Mouse (Mus musculus): ENCODE data around the gene Kcnmb1. TPM values are rescaled to one million over a fixed set of nuclear protein-coding genes. Genes with fewer than 3 reads are reported as not detected.

Kcnmb1 gene
- polyA plus RNA-seq (2021): not detected

GRCm38 (mm10) chr11:33962688-33963407 is at the start of gene Kcnmb1:
TSS of gene Kcnmb1 (plus strand) at chr11:33963013.
- peaks cover 7% of the 10 kb centered on the region for H3K27me3 ChIP-seq
- in situ Hi-C loops (cut with MboI; ENCODE audit: low pct_unique_long_range_greater_than_20kb): loop anchor here (25.0 kb wide), 1 partner anchor 249 kb away; the partner anchor contains the start of gene Foxi1
- no peak for TF ChIP-seq CTCF (IDR thresholded peaks at IDR 0.05)
- POLR2A ChIA-PET: no interaction called here
- CTCF ChIA-PET: no interaction called here
- ATAC-seq (no peak), DNase-seq (ENCODE audit: low read depth, low spot score) (no peak)

- ChIA-PET POLR2A (no interaction called here), CTCF (interaction anchor here (2.0 to 2.2 kb wide), 2 partner anchors 178 to 192 kb away, joined by 5 to 6 read pairs; no protein-coding TSS in a partner anchor)
- DNase-seq (ENCODE audit: low read depth, low spot score): no peak
- H3K27me3 ChIP-seq: no peaks in the 10 kb centered on the region
- TF ChIP-seq CTCF (IDR thresholded peaks at IDR 0.05): no peak
- no peak for ATAC-seq
- in situ Hi-C loops (cut with MboI; ENCODE audit: low pct_unique_long_range_greater_than_20kb): no loop called here
These were observed 49.8 kb upstream of the Kcnmb1 start for GRCm38 (mm10) chr11:33913061-33913460.

DNA sequence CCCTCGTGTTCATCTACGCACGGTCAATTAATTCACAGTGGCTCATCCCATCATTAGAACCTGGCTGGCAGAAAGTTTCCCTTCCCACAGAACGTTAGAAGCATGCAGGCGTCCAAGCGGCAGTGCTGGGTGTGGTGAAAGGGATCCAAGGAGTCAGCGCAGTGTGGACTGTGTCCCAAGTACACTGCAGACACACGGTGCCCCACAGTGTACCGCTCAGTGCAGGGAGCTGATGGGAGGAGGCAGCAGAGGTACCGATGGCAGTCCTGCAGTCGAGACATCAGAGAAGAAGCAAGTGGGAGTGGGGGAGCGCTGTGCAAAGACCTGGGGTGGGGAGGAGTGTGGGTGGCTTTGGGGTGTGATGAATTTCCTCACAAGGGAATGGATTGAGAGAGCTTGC is 48.6 kb upstream of the Kcnmb1 start:
- POLR2A ChIA-PET: interaction anchor here (0.9 kb wide), 1 partner anchor 180 kb away, joined by 3 read pairs; no protein-coding TSS in a partner anchor
- ATAC-seq (no peak), DNase-seq (ENCODE audit: low read depth, low spot score) (no peak)
- in situ Hi-C loops (cut with MboI; ENCODE audit: low pct_unique_long_range_greater_than_20kb): no loop called here
- no peaks in the 10 kb centered on the region for H3K27me3 ChIP-seq
- TF ChIP-seq CTCF (IDR thresholded peaks at IDR 0.05): no peak
- CTCF ChIA-PET: no interaction called here

DNA sequence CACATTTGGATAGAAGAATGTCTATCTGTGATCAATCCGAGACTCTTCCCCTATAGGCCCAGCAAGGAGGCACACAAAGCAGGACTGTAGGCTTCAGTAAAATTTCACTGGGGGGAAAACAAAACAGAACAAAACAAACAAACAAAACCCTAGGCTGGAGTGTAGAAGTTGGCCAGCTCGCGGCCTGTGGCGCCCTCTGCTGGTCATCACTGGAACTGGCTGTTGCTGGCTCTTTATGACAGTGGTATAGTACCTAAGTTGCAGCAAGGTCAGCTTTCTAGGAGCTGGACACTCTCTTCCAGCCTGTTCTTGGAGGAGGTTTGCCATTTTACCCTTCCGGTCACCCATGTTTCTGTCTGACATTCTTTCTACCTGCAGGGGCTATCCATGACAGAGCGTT is 45.2 kb upstream of the Kcnmb1 start:
- CTCF ChIA-PET: interaction anchor here (0.7 to 3.2 kb wide), 7 partner anchors 10 to 192 kb away, joined by 3 to 13 read pairs (median 5); no protein-coding TSS in a partner anchor
- TF ChIP-seq CTCF (IDR thresholded peaks at IDR 0.05): peak; percentile 90
- peaks cover 4% of the 10 kb centered on the region for H3K27me3 ChIP-seq
- ATAC-seq: peak; percentile 29
- DNase-seq (ENCODE audit: low read depth, low spot score): no peak
- in situ Hi-C loops (cut with MboI; ENCODE audit: low pct_unique_long_range_greater_than_20kb): no loop called here
- POLR2A ChIA-PET: no interaction called here

- peaks cover 4% of the 10 kb centered on the region for H3K27me3 ChIP-seq
- ChIA-PET CTCF (interaction anchor here (0.7 to 3.2 kb wide), 7 partner anchors 9 to 193 kb away, joined by 3 to 13 read pairs (median 5); no protein-coding TSS in a partner anchor), POLR2A (no interaction called here)
- in situ Hi-C loops (cut with MboI; ENCODE audit: low pct_unique_long_range_greater_than_20kb): no loop called here
- no peak for TF ChIP-seq CTCF (IDR thresholded peaks at IDR 0.05)
- DNase-seq (ENCODE audit: low read depth, low spot score): no peak
- no peak for ATAC-seq
These were observed 44.4 kb upstream of the Kcnmb1 start for GRCm38 (mm10) chr11:33918424-33918823.

DNA sequence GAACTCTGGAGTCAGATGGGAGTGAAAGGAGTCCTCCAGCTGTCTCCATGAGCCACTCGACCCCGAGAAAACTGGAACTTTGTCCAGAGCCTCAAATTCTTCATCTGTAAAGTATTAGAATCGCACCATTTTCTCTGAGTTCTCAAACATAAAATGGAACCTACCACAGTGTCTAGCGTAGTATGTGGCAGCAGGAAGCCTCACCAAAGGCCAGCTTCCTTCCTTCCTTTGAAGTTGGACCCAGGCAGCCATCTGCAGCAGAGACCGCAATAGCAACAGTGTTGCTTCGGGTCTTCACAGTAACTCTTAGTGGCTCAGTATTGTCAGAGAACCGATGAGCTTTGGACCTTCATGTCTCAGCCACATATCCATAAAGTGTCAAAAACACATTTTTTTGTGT is 43.0 kb upstream of the Kcnmb1 start:
- H3K27me3 ChIP-seq: peaks cover 4% of the 10 kb centered on the region
- DNase-seq (ENCODE audit: low read depth, low spot score): no peak
- TF ChIP-seq CTCF (IDR thresholded peaks at IDR 0.05): no peak
- ChIA-PET CTCF (interaction anchor here (1.0 to 3.1 kb wide), 2 partner anchors 193 to 194 kb away, joined by 4 to 11 read pairs; no protein-coding TSS in a partner anchor), POLR2A (no interaction called here)
- ATAC-seq: no peak
- in situ Hi-C loops (cut with MboI; ENCODE audit: low pct_unique_long_range_greater_than_20kb): loop anchor here (5.0 kb wide), 1 partner anchor 188 kb away; no protein-coding TSS in a partner anchor

GRCm38 (mm10) chr11:33921451-33921850 is 41.4 kb upstream of the Kcnmb1 start:
- ATAC-seq (peak; percentile 48), DNase-seq (ENCODE audit: low read depth, low spot score) (no peak)
- ChIA-PET POLR2A (no interaction called here), CTCF (no interaction called here)
- peaks cover 4% of the 10 kb centered on the region for H3K27me3 ChIP-seq
- in situ Hi-C loops (cut with MboI; ENCODE audit: low pct_unique_long_range_greater_than_20kb): loop anchor here (5.0 kb wide), 1 partner anchor 189 kb away; no protein-coding TSS in a partner anchor
- TF ChIP-seq CTCF (IDR thresholded peaks at IDR 0.05): no peak

GRCm38 (mm10) chr11:33923031-33923430 is 39.8 kb upstream of the Kcnmb1 start:
- CTCF ChIA-PET: no interaction called here
- no peak for TF ChIP-seq CTCF (IDR thresholded peaks at IDR 0.05)
- DNase-seq (ENCODE audit: low read depth, low spot score): no peak
- POLR2A ChIA-PET: no interaction called here
- in situ Hi-C loops (cut with MboI; ENCODE audit: low pct_unique_long_range_greater_than_20kb): loop anchor here (5.0 kb wide), 1 partner anchor 191 kb away; no protein-coding TSS in a partner anchor
- no peak for ATAC-seq
- H3K27me3 ChIP-seq: peaks cover 4% of the 10 kb centered on the region

GRCm38 (mm10) chr11:33925778-33926177 is 37.0 kb upstream of the Kcnmb1 start:
- TF ChIP-seq CTCF (IDR thresholded peaks at IDR 0.05): no peak
- peaks cover 4% of the 10 kb centered on the region for H3K27me3 ChIP-seq
- no peak for DNase-seq (ENCODE audit: low read depth, low spot score)
- POLR2A ChIA-PET: no interaction called here
- no peak for ATAC-seq
- in situ Hi-C loops (cut with MboI; ENCODE audit: low pct_unique_long_range_greater_than_20kb): loop anchor here (25.0 kb wide), 1 partner anchor 887 kb away; no protein-coding TSS in a partner anchor
- CTCF ChIA-PET: interaction anchor here (1.1 kb wide), 1 partner anchor 311 kb away, joined by 3 read pairs; no protein-coding TSS in a partner anchor

DNA sequence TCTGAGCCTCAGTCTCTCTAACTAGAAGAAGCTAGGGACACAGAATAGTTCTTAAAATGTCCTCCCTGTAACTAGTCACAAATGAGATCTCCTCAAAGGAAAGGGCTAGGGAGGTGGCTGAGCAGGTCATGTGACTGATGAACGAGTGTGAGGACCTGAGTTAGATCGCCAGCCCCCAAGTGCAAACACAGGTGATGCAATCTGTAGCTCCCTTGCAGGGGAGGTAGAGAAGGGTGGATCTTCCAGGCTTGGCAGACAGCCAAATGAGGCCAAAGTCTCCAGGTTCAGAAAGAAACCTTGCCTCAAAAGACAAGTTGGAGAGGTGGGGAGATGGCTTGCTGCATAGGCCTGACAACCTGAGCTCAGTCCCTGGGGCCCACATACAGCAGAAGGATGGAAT is 36.3 kb upstream of the Kcnmb1 start:
- DNase-seq (ENCODE audit: low read depth, low spot score) (no peak), ATAC-seq (no peak)
- no peak for TF ChIP-seq CTCF (IDR thresholded peaks at IDR 0.05)
- peaks cover under 1% of the 10 kb centered on the region for H3K27me3 ChIP-seq
- CTCF ChIA-PET: interaction anchor here (0.6 to 1.2 kb wide), 2 partner anchors 8 to 371 kb away, joined by 3 read pairs; no protein-coding TSS in a partner anchor
- in situ Hi-C loops (cut with MboI; ENCODE audit: low pct_unique_long_range_greater_than_20kb): loop anchor here (25.0 kb wide), 1 partner anchor 886 kb away; no protein-coding TSS in a partner anchor
- POLR2A ChIA-PET: no interaction called here

DNA sequence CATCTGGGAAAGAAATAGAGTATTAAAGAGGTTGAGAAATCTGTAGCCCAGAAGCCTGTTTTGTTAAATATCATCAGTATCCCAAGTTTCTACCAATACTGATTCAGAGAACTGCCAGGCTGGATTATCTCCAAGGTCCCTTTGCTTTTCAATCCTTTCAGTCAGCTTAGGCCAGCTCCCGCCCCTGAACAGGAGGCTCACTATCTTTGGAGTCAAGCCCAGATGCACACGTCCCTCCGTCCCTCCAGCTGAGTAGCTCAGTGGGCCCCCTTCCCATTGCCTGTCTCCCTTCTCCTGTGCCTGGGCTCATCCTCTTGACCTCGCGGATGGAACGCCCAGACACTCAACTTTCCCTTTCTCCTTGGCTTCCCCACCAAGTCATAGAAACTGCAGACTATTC is 35.5 kb upstream of the Kcnmb1 start:
- in situ Hi-C loops (cut with MboI; ENCODE audit: low pct_unique_long_range_greater_than_20kb): loop anchor here (25.0 kb wide), 1 partner anchor 885 kb away; no protein-coding TSS in a partner anchor
- CTCF ChIA-PET: interaction anchor here (1.0 to 1.2 kb wide), 2 partner anchors 9 to 193 kb away, joined by 3 read pairs; no protein-coding TSS in a partner anchor
- no peaks in the 10 kb centered on the region for H3K27me3 ChIP-seq
- DNase-seq (ENCODE audit: low read depth, low spot score): no peak
- no peak for ATAC-seq
- no peak for TF ChIP-seq CTCF (IDR thresholded peaks at IDR 0.05)
- POLR2A ChIA-PET: no interaction called here

Data from Patski (cell line).